Mouse (Mus musculus): ENCODE results near the gene Cpeb2.

GRCm38 (mm10) chr5:43236476-43236875 is 3.5 kb downstream of the Cpeb2 start:
- TF ChIP-seq CTCF (IDR thresholded peaks at IDR 0.05; ENCODE audit: insufficient read depth, low read length) (no peak), POLR2A (IDR thresholded peaks at IDR 0.05; ENCODE audit: borderline replicate concordance, extremely low read depth, low read depth, low read length) (no peak)

All from lung, adult 2 months (tissue).